Mouse (Mus musculus): ENCODE results near the gene Rinl.

DNA sequence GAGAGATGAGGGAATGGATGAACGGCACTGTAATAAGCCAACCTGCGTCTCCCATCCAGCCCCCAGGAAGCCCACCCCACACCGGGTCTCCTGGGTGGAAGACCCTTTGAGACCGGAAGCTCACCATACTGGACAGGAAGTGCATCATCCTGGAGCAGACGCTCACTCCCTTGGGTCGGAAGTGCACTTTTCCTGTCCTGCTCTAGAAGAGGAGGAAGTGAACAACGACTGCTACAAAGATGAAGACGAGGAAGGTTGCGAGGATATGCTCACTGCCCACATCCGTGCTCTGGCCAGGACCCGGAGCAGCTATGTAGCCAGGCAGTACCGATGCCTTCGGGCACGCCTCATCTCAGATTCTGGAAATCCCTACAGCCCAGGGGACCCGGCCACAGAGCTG is 7.1 kb downstream of the Rinl start:
- TF ChIP-seq CTCF (conservative IDR thresholded peaks at IDR 0.05; ENCODE audit: insufficient read depth, insufficient read length, low read depth, low read length) (no peak), POLR2A (IDR thresholded peaks at IDR 0.05; ENCODE audit: low read depth, low read length) (no peak)
